Mouse (Mus musculus) small intestine, adult 2 months (tissue): ENCODE results near the gene Olfr558.

Experiments used
- CTCF ChIP-seq: fragments of 200-500 bp; IDR thresholded peaks from 2 replicates; pipeline ENCODE4 v1.5.1; 2012; ENCODE audit warnings: low read depth, mild to moderate bottlenecking, control low read depth, inconsistent platforms, low read length, moderate library complexity, mixed read lengths; ENCODE audit not compliant: insufficient replicate concordance, insufficient read length; ENCODE audit errors: extremely low read depth
- POLR2A ChIP-seq: fragments of 200-500 bp; IDR thresholded peaks from 2 replicates; pipeline ENCODE4 v1.6.1; 2012; ENCODE audit warnings: low read depth, mild to moderate bottlenecking, control low read depth, inconsistent platforms, low read length, moderate library complexity

DNA sequence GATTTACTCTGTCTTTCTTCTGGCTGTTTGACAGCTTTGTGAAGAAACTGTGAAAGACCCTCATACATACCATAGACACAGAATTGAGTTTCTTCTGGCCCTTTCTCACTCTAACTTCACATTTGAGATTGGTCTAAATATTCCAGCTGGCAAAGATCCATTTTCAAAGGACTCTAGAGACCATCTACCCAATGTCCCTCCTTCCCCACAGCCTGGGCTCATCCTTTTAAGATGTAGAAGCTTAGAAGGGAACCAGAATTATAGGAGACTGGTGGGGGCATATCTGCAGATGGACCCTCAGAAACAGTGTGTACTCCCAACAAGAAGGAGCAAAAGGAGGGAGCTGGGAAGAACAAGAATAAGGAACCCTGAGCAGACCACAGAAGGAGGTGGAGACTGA lies at the start of gene Olfr558:
- TF ChIP-seq CTCF (no peak), POLR2A (no peak)
